Mouse (Mus musculus) frontal cortex, postnatal 10 days (tissue): ENCODE data around the gene Jkamp.
"Not testable (repeated sequence)": the region's sequence is repeated elsewhere in the genome, so short reads cannot be mapped to it uniquely, and the experiment has no call there.

Experiments used
- DNase-seq, 2 experiments: peaks; one replicate each; pipeline ENCODE4 v3.0.0; 2022; ENCODE audit warnings: low spot score in 2 of 2, mixed read lengths in 1 of 2

Jkamp gene

DNA sequence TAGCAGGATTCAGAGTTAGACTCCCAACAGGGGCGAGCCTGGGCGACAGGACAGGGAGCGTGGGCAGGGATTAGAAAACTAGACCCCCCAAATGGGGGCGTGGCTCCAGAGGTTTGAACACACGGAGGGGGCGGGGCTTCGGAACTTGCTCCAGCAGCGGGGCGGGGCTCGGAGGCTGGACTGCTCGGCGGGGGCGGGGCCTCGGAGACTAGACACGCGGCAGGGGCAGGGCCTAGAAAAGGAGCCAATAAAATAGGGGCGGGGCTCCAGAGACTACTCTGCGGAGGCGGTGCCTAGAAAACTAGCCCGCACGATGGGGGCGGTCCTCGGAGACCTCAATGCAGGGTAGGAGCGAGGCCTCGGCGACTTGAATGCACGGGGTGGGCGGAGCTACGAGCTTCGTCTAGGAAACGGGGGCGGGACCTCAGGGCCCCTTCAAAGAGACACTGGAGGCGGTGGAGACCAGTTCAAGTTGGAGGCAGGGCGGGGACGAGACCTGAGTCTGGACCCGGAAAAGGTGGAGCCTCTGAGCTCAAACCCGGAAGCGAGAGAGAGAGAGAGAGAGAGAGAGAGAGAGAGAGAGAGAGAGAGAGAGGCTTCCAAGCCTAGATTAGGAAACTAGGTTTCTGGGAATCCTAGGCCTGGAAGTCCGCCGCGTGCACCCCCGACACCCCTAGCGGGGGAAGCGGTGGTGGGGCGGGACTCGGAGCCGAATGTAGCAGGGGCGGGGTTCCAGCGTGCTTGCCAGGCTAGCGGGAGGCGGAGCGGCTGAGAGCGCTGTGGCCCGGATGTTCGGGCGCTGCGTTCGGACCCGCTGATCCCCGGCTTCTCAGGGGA, at the start of gene Jkamp, which contains the start of gene L3hypdh:
TSS of gene Jkamp (plus strand) at position 261 of the 837 bp plus-strand sequence.
TSS of gene L3hypdh (minus strand) at position 111 of the 837 bp plus-strand sequence.
- peak; percentile 99 for DNase-seq

DNA sequence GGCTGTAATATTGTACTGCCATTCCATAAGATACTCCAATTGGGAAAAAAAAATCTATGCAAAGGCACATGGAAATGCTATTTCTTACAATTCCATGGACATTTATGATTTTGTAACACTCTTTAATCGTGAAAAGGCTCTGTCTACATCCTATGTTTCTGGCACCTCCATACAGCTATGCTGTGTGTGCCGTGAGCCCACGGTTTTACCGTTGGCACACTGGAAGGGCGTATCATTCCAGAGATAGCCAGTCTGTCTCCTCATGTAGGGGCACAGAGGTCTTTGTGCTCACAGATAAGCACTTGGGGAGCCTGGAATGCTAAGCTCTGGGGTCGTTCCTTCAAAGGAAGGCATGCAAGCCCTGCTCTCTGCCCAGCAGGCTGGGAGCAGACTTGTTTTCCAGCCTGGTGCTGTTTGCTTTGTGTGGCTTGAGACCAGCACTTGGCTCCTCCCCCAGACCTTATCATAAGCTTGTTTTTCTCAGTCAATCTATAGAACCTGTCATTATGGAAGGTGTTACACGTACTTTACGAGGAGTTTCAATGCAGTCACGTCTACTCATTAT, 49.2 kb upstream of the Jkamp start:
- DNase-seq, result no peak

DNA sequence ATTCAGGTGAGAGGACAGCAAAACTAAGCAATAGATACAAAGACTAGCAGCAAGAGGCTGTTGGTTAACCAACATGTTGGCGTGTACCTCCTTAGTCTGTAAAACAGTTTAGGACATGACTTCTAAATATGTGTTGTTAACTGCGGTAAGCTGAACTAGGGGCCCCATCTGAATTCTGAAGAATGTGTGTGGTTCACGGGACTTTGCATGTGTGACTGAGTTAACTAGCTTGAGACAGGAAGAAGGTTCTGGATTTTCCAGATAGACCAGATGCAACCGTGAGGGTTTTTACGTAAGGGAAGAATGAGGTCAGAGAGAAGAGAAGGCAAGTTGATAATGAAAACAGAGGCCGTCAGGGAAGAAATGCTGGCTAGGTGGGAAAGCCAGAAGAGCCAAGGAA, 48.3 kb upstream of the Jkamp start:
- DNase-seq, result no peak

DNA sequence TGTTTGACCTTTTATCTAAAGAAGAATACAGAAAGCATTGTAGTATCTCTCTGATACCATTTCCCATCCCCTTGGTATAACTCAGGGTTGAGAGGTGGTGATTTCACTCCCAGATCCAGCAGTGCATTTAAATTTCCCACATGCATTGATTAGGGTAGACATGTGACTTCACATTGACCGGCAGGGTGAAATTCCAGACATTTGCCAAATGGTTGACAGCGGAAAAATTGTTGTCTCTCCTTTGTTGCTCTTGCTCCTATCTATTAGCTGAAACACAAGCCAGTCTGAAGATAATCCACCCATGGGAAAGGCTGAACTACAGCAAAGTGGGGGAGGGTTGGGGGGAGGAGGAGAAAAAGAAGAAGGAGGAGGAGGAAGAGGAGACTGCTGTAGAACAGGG, 46.5 kb upstream of the Jkamp start:
- no peak for DNase-seq

DNA sequence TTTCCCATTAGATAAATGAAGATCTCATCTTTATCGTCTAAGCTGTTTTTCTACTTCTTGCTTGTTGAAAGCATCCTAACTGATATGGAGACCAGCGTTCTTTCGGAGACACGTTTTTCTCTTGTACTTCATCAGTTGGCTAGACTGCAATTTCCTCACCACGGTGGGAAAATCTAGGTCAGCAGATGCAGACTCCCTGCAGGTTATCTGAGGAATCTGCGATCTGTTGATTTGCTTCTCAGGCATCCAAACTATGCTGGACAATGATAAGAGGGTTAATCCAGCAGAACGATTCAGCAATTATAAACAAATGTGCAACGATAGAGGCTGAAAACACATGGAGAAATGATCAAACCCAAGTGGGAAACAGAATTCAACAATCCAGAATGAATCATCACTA, 45.9 kb upstream of the Jkamp start:
- no peak for DNase-seq

DNA sequence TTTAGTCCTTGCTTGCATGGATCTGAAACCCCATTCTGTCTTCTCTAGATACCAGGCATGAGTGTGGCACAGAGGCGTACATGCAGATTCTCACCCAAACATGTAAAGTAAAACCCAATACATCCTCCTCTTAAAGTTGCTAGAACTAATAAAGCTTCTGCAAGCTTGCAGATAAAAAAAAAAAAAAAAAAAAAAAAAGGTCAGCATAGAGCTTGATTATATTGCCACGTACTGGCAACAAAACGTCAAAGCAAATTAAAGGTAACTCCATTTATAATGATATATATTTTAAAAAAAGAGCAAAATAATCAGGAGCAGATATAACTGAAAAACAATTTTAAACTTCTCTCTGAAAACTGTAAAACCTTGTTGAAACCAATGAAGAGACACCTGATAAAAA, 44.2 kb upstream of the Jkamp start:
- no peak for DNase-seq

DNA sequence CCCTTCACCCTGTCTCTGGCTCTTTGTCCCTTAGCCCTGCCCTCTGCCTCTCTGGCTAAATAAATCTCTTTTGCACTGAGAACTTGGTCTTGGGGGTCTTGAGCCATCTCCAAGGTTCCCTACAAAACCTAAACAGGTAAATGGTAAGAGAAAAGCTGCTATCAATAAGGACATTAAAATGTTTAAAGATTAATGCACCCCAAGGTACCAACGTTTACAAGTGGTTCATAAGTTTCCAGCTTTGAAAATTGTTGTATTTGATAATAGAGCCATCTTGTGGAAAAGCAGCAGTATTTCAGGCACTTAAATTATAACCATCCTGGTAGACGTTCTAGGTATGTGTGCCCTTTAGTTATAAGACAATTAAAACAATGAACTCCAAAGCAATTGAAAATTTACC, 37.9 kb upstream of the Jkamp start:
- DNase-seq, result no peak

DNA sequence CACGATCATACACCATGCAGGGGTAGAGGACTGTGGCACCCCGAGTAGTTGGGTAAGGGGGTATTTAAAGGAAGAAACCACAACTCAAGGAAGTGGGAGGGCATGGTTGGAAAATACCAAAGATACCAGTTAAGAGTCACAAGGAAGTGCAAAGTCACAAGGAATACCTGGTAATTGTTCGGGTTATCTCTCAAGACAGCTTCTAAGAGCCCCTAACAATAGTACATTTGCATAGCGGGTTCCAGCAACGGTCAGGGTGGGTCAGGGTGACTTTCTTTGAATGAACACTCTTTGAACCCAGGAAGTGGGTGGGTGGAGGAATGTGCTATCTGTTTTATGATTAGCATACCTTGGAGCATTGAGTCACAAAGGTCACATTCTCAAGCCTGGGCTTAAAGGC, 35.2 kb upstream of the Jkamp start:
- not testable (repeated sequence) for DNase-seq

DNA sequence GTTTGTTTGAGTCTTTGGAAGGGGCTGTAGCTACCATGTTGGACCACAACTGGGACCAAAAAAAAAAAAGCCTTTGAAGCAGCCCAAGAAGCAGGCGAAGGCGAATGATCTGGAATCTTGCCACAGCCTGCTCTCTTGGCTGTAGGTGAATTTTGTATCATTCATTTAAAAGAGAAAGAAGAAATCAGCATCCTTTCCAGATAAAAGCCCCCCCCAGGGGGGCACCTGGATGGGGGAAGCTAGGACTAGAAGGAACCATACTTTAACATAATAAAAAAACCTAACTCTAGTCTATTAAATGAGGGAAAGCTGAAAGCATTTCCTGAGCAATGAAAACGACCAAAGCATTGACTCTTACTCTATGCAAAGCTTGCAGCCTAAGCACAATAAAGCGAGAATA, 34.6 kb upstream of the Jkamp start:
- DNase-seq, result no peak

DNA sequence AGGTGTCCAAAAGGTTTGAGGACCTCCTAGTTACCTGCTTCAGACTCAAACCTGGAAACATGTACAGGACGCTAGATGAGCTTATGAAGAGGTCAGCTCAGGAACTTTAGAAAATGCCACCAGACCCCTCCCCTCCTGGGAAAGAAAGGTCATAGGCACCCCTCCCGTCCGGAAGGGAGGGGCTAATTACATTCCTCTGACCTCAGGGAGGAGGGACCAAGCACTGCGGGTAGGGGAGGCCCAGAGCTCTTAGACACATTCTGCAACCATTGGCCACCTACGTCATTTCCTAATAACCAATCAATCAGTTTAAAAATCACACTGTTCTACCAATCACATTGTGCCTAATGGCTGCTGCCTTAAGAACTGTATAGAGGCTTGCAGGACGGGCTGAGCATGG, 32.8 kb upstream of the Jkamp start:
- no peak for DNase-seq

DNA sequence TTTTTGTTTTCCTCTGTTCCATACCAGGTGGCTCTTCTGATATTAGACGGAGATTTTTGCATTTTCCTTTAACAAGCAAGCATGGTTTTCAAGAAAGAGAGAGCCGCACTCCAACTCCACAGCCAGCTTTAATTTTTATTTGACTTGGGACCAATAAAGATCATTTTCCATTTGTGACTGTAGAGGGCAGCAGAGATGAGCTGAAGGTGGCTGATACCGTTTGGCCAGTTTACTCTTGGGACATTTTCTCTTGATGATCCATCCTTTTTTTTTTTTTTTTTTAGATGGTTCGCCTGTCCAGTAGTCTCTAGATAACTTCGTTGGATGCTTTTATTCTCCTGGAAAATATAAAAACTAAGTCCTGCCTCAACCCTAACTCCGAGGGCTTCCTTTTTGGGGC, 32.1 kb upstream of the Jkamp start:
- DNase-seq, result no peak

DNA sequence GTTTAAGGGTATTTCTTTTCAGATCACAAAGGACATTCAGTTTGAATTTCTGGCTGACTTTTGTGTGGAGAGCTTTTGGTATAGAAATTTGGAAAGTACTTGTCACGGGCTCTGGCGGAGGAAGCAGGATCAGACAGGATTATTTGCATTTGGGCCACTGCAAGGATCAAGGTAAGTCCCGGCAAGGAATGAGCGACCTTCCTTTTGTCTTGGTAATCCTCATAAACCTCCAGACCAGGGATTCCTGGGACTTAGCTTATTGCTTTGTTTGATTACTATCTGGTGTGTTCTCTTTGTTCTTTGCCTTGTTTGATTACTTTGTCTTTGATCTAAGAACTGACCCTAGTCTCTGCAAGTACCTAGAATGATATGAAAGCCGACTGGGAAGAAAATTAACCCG, 31.5 kb upstream of the Jkamp start:
- DNase-seq, result no peak

DNA sequence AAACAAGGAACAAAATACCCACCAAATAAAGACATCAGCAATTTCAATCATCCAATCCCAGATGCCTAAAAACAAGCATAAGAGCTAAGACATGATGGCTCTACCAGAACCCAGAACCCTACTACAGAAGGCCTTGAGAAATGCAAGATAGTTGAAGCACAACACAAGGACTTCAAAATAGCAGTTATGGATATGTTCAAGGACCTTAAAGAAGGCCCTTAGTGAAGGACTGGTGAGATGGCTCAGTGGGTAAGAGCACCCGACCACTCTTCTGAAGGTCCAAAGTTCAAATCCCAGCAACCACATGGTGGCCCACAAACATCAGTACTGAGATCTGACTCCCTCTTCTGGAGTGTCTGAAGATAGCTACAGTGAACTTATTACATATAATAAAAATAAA, 27.6 kb upstream of the Jkamp start:
- no peak for DNase-seq

DNA sequence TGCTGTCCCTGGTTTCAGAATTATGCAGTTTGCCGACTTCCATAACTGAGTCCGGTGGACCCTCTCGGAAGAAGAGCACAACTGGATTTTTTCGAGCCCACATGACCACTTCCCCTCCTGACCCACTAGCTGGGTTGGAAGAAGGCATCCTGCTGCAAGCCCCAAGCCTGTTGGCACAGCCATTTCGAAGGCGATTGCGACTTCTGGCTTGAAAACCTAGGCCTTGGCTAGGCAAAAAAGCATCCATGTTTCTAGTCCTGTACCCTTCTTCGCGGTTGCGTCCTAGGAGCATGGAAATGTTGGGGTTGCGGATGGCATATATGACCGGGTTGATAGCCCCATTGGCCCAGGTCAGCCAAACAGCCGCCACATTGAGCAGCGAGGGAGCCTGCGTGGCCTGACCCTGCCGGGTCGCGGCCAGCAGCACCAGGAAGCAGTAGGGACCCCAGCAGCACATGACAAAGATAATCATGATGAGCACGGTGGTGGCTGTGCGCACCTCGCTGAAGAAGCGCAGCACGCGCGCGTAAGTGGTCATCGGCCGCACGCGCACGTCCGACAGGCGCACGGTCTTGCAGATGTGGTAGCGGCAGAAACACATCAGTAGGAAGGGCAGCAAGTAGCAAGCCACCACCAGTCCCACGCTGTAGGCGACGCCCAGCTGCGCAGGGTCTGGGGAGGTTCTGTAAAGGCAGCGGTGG, 15.6 kb upstream of the Jkamp start:
- peak in 1 of 2 experiments; percentile 15 for DNase-seq

DNA sequence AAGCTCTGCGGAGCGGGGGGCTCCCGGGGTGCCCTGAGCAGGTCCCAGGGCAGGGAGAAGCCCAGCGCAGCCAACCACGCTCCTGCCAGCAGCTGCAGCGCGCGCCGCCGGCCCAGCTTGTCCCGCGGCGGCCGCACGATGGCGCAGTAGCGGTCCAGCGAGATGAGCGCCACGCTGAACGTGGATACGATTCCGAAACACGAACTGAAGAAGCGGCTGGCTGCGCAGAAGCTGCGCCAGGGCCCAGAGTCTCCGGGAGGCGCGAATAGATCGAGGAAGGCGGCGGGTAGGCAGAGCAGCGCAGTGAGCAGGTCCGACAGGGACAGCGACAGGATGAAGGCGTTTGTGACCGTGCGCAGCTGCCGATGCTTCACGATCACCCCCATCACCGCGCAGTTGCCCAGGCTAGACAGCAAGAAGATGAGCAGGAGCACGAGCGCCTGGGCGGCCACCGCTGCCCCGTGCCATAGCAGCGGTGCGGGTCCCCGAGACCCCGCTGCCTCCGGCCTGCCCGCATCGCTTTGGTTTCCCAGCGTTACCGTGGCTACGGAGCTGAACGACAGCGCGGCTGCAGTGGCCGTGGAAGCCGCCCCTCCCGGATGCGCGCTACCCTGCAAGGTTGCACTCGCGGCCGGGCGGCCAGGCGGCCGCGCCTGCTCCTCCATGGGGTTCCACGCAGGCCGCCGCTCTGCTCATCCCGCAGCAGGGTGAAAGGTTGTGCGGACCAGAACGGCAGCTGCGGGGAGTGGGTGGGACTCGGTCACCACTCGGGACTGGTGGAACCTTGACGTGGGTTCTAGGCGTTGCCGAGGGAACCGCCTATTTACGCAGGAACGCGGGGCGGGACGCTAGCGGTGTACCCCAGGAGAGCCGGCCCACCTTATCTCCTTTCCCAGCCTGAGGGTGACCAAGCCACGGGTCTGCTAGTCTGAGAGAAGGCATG, 14.8 kb upstream of the Jkamp start, which contains the start of gene Gpr135:
TSS of gene Gpr135 (minus strand) at position 799 of the 943 bp plus-strand sequence.
- DNase-seq, result peak; percentile 70 to 85

DNA sequence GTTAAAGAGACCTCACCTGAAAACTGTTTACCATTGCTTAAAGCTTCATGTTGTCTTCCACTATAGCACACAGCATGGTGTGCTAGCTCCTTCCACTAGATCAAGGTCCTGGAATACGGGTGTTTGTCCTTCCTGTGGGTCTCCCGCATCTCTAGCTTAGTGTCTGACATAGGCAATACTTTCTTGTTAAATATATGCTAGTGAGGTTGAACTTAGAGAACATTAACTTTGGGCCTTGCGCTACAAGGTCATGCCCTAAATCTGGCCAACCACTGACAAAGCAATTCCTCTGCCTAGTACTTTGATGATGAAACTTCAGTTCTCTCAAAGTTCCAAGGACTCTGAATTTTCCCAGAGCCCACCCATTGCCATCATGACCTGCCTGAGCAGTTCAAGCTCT, 7.1 kb upstream of the Jkamp start:
- DNase-seq, result no peak

DNA sequence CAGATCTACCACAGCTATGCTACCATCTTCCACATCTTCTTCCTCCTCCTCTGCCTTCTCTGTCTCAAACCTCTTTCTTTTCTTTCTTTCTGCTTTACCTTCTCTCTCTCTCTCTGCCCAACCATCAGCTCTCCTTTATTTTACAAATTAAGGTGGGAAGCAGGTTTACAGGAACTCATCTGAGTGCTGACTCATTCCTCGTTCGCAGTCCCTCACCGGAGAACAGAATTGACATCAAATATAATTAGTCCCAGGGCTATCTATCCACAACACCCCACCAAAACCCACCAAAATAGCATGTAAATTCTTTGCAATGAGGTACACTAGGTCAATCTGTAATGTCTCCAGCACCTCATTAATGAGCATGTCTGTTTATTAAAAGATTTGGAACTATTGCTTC, 3.4 kb upstream of the Jkamp start:
- no peak for DNase-seq

DNA sequence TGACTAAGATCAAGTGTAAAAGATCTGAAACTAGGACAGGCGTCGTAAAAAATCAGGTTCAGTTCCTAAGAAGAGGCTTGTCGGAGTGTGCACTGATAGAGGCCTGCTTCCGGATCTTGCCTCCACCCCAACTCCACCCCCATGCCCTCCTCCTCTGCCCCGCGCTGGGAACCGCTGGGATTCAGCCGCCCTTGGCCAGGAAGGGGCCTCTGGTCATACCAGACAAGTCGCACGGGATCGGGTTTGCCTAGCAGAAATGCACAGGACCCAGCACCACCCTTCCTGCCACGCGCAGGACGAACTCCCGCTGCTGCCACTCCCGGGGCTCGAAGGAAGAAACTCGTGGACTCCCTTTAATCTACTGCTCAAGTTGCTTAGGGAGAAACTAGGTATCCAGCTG, 3.0 kb upstream of the Jkamp start:
- DNase-seq, result no peak

DNA sequence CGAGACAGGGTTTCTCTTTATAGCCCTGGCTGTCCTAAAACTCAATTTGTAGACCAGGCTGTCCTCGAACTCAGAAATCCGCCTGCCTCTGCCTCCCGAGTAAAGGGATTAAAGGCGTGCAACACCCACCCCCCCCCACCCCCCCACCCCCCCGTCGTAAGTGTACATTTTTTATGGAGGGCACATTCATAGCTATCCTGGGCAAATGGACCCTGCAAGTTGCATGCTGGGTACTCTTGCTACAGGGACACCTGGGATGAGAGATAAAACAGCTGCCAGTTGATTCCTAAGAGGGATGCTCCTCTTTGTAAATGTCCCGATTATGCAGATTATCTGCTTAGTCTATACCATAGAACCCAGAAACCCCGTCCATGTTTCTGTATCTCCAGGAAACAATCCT, 2.1 kb upstream of the Jkamp start:
- DNase-seq, result no peak

DNA sequence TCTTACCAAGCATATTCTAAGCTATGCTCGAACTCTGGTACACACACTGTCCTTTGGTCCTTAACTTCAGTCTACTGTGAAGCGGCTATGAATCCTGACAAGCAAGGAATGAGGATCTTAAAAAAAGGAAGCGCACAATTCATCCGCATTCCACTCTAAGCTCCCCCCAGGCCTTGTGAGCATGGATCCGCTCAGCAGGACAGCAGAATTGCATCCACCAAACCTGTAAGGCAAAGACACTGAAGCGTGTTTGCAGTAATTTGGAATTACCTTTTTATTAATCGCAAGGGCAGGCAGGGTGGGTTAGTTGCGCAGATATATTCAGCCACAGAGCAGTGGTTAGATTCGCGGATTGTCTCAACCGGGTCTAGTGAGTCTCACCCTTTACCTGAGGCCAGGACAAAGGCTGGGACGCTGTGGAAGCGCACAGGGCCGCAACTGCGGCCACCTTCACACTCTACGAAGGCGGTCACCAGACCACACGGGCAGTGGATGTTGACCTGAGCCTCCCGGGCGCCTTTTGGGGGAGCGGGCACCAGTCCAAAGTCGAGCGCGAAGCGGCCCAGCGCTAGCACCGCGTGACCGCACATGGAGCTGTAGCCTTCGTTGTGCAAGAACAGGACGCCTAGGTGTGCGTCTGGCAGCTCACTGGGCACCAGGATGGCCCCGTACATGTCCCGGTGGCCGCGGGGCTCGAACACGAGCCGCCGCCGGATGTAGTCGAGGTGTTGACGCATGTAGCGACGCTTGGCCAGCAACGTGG, 947 bp upstream of the Jkamp start:
- DNase-seq, result no peak

DNA sequence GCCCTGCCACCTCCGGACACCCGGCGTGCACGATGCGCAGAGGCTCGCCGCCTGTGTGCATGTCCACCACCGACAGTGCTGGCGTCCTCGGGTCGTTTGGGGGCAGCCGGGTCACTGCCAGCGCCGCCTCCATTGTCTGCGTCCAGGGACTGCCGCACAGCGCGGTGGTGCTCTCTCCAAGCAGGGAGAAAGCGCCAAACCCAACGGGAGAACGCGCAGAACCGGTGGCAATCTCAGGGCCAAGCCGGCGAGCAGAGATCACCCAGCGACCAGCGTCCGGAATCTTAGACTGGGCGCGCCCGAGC, 413 bp upstream of the Jkamp start:
- DNase-seq, result no peak
